Mouse (Mus musculus) brain, embryonic 14.5 days (tissue): ENCODE results near the gene Ppid. TPM values are rescaled to one million over a fixed set of nuclear protein-coding genes. Genes with fewer than 3 reads are reported as not detected.
A peak's percentile ranks its signal among the peaks of the same experiment; 100 is the strongest.

Experiments
- DNase-seq: peaks from one replicate; pipeline ENCODE4 v3.0.0-alpha.2; 2011; ENCODE audit warnings: low read depth
- CTCF ChIP-seq: fragments of 200-500 bp; IDR thresholded peaks from 2 replicates; pipeline ENCODE4 v1.5.1; 2012; ENCODE audit warnings: inconsistent platforms, mild to moderate bottlenecking, moderate library complexity, borderline replicate concordance; ENCODE audit not compliant: insufficient read depth, insufficient read length; ENCODE audit errors: extremely low read depth
- POLR2A ChIP-seq: fragments of 200-500 bp; IDR thresholded peaks from 2 replicates; pipeline ENCODE4 v1.6.1; 2012; ENCODE audit warnings: mild to moderate bottlenecking, inconsistent platforms, borderline replicate concordance; ENCODE audit not compliant: poor library complexity, insufficient read depth, insufficient read length, severe bottlenecking; ENCODE audit errors: extremely low read depth
- polyA plus RNA-seq: library from polyadenylated mRNA; depleted of rRNA; stranded (reverse); fragments of >200 nt; gene quantifications from 2 replicates; pipeline ENCODE4 v1.2.3, GENCODE M21; 2012

The Ppid gene
- polyA plus RNA-seq, 1 experiment = 77.5 TPM

DNA sequence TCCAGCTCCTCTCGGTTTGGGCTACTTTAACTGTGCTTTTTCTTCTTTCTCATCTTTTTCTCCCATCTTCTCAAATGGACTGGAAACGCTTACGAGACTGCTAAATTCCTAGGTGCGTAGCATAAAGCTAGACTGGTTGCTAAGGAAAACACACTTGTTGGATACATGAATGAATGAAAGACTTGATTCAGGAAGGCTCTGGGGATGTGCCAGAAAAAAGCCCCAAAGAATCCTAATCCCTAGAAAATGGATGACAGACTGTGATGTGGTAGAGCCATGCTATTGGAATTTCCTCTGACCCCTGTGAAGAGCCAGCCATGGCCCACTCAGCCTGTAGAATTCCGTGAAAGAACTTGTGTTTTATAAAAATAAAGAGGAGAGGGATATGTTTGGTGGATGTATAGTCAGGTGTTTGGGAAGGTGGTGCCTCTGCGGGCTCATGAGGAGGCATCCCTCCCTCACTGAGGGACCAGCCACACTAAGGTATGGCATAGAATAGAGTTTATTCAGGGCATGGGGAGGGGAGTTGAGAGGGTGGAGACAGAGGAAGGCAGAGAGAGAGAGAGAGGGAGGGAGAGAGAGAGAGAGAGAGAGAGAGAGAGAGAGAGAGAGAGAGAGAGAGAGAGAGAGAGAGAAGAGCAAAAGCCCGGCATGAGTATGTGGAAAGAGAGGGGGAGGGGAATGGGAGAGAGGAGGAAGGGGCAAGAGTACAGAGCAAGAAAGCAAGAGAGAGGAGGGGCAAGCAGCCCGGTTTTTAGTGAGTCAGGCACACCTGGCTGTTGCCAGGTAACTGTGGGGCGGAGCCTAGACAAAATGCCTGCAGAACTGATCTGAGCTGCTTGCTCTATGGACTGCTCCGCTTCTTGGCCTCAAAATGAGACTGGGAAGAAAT lies 15.3 kb upstream of the Ppid start:
- peak; percentile 90 for DNase-seq

GRCm38 (mm10) chr3:79576468-79576816 lies 14.7 kb upstream of the Ppid start:
- no peak for DNase-seq
- TF ChIP-seq POLR2A (no peak), CTCF (no peak)

More for the DNA sequence above, 15.3 kb upstream of the Ppid start:
- TF ChIP-seq CTCF (no peak), POLR2A (no peak)

DNA sequence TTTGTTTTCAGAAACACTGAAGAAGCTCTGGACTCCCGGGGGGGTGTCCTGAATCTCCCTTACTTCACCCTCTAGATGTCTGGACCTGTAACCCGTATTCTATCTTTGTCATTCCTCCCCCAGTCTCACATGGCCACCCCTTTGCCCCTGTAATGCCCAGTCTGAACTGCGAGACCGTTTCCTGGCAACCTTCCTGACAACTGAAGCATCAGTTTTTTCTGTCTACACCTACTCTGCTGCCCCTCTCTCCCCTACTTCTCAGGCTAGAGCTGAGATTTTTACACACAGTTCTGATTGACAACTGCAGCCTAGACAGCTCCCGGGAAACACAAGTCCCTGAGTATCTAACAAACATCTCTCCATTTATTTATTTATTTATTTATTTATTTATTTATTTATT lies 14.3 kb upstream of the Ppid start:
- TF ChIP-seq POLR2A (no peak), CTCF (no peak)
- DNase-seq = peak; percentile 38

- TF ChIP-seq POLR2A (no peak), CTCF (no peak)
- no peak for DNase-seq
Observed at GRCm38 (mm10) chr3:79577606-79578005, 13.5 kb upstream of the Ppid start.

- TF ChIP-seq CTCF (no peak), POLR2A (no peak)
- no peak for DNase-seq
Observed at GRCm38 (mm10) chr3:79578164-79578563, 13.0 kb upstream of the Ppid start.

- TF ChIP-seq POLR2A (no peak), CTCF (no peak)
- no peak for DNase-seq
Observed at GRCm38 (mm10) chr3:79579891-79580575, 11.1 kb upstream of the Ppid start.

DNA sequence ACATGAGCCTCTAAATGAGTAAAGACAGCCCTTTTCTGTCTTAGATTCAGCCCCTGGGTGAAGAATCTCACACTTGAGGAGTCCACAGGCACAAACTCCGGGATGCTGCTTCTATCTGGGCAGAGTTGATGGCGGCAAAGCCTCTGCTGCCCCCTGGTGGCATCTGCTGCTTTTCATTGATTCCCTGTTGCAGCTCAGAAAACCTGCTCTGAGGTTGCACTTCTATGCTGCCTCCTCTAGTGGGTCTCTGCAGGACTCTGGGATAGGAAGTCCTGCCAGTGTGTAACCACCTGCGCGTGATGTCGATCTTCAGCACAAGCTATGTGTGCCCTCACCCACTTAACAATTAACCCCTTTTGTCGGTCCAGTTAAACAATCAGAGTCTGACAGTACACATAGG lies 4.3 kb upstream of the Ppid start:
- TF ChIP-seq CTCF (peak; percentile 99), POLR2A (no peak)
- peak; percentile 95 for DNase-seq

DNA sequence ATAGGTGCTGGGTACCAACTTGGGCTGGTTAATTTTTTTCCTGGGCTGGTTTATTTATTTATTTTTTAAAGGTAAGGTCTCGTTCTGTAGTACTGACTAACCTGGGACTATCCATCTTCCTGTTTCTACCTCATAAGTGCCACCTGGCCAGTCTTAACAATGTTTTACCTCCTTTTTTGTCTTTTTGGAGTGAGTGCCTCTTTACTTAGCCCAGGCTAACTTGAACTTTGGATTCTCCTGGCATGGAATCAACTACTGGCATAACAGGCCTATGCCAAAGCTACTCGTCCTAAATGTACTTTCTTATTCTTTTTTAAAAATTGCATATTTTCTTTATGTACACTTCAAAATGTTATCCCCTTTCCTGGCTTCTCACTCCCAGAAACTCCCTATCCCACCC lies 1.5 kb upstream of the Ppid start:
- no peak for DNase-seq
- no peak for TF ChIP-seq CTCF
- no peak for TF ChIP-seq POLR2A

DNA sequence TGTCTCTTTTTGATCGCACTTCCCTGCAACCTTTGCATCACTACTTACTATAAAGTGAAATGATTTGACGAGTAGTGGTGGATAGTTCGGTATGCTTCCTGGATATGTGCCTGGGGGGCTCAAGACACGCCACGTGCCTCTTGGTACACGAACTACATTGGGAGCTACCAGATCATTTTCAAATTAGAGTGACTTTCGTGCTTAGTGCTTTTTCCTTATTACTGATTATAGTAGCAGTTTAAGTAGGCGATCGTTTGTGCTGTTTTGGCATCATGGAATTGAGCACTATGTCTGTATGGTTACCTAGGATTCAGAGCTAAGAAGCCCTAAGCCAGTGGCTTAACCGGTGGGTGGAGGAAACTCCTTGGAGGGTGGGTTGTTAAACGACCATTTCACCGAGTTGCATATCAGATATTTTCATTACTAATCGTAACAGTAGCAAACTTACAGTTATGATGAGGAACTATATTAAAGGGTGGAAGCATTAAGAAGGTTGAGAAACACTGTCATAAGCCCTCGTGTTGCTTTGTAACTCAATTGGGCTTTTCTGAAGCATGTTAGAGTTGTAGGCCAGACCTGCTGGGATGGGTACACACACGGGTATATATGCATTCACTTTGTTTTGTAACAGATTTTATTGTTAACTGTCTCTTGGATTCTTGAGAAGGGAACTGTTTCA lies 790 bp downstream of the Ppid start:
- no peak for DNase-seq
- TF ChIP-seq CTCF (no peak), POLR2A (no peak)

DNA sequence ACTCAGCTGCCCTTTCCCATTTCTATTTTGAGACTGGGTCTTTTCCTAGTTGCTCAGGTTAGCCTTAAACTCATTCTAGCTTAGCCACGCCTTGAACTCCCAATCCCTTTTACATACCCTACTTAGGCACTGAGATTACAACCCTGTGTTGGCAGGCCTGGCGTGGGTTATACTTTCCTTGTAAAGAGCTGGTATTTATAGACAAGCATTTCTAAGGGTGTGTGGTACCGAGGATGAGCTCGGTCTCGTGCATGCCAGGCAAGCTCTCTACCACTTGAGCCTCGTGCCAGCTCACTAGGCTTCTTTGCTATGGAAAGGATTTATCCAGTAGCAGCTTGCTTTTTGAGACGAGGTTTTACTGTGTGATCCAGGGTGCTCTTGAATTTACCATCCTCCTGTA lies 4.3 kb downstream of the Ppid start:
- DNase-seq = no peak
- no peak for TF ChIP-seq CTCF
- no peak for TF ChIP-seq POLR2A

- no peak for DNase-seq
- TF ChIP-seq POLR2A (no peak), CTCF (no peak)
Observed at GRCm38 (mm10) chr3:79609886-79610285, 18.7 kb downstream of the Ppid start.
